Mouse (Mus musculus) macrophage (primary cell): ENCODE data around the gene Itgb2. TPM values are rescaled to one million over a fixed set of nuclear protein-coding genes. Genes with fewer than 3 reads are reported as not detected.

Experiments used
- H3K27ac ChIP-seq: fragments of 350-480 bp; formaldehyde crosslinking; 2 replicates; pipeline ENCODE4 v1.9.0; 2021
- H3K36me3 ChIP-seq: fragments of 350-480 bp; formaldehyde crosslinking; 2 replicates; pipeline ENCODE4 v1.9.0; 2021; ENCODE audit errors: inconsistent target
- H3K4me3 ChIP-seq: fragments of 350-480 bp; formaldehyde crosslinking; 2 replicates; pipeline ENCODE4 v1.9.0; 2021; ENCODE audit errors: inconsistent target
- H3K79me2 ChIP-seq: fragments of 350-480 bp; formaldehyde crosslinking; 2 replicates; pipeline ENCODE4 v1.9.0; 2021; ENCODE audit errors: inconsistent target
- WGBS: methylation state at CpG from one replicate; pipeline ENCODE4 v1.1.7; 2026; ENCODE audit warnings: inconsistent platforms; ENCODE audit not compliant: missing documents; 5-methylcytosine and 5-hydroxymethylcytosine counted together
- polyA plus RNA-seq: library from polyadenylated mRNA; stranded (reverse); fragments of 250-400 nt; gene quantifications from 3 replicates; pipeline ENCODE4 v1.2.4, GENCODE M21; 2018; ENCODE audit warnings: inconsistent platforms
- total RNA-seq, 78 experiments: library from RNA; depleted of rRNA; stranded (reverse); fragments of 250-400 nt; gene quantifications; 1 replicate in 9 of 78; 2 replicates in 24 of 78; 3 replicates in 43 of 78; 4 replicates in 2 of 78; pipeline ENCODE4 v1.2.4; 2018; ENCODE audit warnings: inconsistent platforms in 56 of 78

The Itgb2 gene
- 100 to 1,000 TPM in 22 of 26 experiments, 10 to 100 TPM in 4; 30.2 to 203 (median 164) TPM for total RNA-seq (2018; cell fraction: chromatin; rRNA removed)
- total RNA-seq (2018; cell fraction: cytosol; rRNA removed), result 100 to 1,000 TPM; 247 to 519 (median 377) TPM
- total RNA-seq (2018; cell fraction: nucleus; rRNA removed), result 100 to 1,000 TPM; 138 to 880 (median 577) TPM
- 418 to 531 TPM (median 505 TPM) in 3 replicates for polyA plus RNA-seq

DNA sequence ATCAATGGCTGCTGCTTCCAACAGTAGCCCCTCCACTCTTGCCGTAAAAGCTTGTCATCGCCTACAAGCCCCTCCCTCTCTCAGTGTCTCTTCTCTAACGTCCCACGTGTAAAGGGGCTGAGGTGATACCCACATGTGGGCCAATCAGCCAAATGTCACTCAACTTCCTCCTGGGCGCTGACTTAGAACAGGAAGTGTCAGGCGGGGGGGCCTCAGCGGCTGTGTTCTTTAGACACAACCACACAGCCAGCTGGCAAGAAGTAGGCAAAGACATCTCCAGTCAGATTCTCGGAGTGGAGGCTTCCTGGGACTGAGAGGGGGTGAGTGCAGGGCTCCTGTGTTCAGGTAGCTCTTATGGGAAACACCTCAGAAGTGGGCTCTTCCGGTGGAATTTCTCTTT, at the start of gene Itgb2:
TSS of gene Itgb2 (plus strand) at position 113 of the 400 bp plus-strand sequence.
- H3K36me3 ChIP-seq, result 0 out of 2 replicates have a peak, but pooled peaks cover 4% of the 10 kb centered on the region
- WGBS, result 0% methylated on average over 9 of the region's 9 CpGs
- peaks cover 53% of the 10 kb centered on the region for H3K79me2 ChIP-seq
- peak within 1 kb of the TSS; percentile 89 for H3K4me3 ChIP-seq
- peak within 1 kb of the TSS; percentile 94 for H3K27ac ChIP-seq

- H3K4me3 ChIP-seq, result no peak overlapping the region
- H3K36me3 ChIP-seq, result peaks cover 2% of the 10 kb centered on the region; the same call in 1 of the 2 replicates
- H3K79me2 ChIP-seq, result no peaks in the 10 kb centered on the region
- H3K27ac ChIP-seq, result no peak overlapping the region
Observed at GRCm38 (mm10) chr10:77481814-77482213, 48.2 kb upstream of the Itgb2 start.

GRCm38 (mm10) chr10:77484205-77484935, 45.7 kb upstream of the Itgb2 start:
- H3K36me3 ChIP-seq, result peaks cover 28% of the 10 kb centered on the region
- H3K27ac ChIP-seq, result no peak overlapping the region
- H3K4me3 ChIP-seq, result no peak overlapping the region
- 55% methylated on average over 18 of the region's 18 CpGs for WGBS
- H3K79me2 ChIP-seq, result no peaks in the 10 kb centered on the region

DNA sequence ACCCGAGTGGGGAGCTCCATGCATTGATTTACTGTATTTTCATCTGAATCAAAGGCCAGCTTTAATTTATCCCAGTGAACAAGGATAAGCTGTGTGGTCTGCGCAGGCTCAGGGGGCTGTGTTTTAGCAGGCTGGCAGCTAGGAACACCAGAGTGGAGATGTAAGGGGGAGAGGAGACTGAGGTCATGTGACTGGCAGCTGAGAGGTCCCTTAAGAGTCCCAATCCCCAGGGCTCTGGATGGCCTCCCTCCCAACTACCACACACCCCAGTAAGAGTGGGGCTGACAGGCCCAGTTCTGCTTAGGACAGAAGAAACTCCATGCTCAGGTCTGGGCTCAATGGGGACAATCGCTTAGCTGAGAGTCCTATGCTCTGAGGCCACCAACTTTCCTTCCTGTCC, 44.3 kb upstream of the Itgb2 start:
- 94% methylated on average over 3 of the region's 3 CpGs for WGBS
- peaks cover 40% of the 10 kb centered on the region for H3K36me3 ChIP-seq

GRCm38 (mm10) chr10:77488168-77488567, 41.9 kb upstream of the Itgb2 start:
- Histone ChIP-seq H3K79me2 (no peaks in the 10 kb centered on the region; the same call in 1 of the 2 replicates), H3K36me3 (peaks cover 55% of the 10 kb centered on the region), H3K27ac (no peak overlapping the region), H3K4me3 (no peak overlapping the region)
- 98% methylated on average over 6 of the region's 7 CpGs for WGBS

More for the DNA sequence above, 44.3 kb upstream of the Itgb2 start:
- Histone ChIP-seq H3K79me2 (no peaks in the 10 kb centered on the region), H3K4me3 (no peak overlapping the region), H3K27ac (no peak overlapping the region)

GRCm38 (mm10) chr10:77491585-77491984, 38.5 kb upstream of the Itgb2 start:
- Histone ChIP-seq H3K4me3 (no peak overlapping the region), H3K79me2 (peaks cover 8% of the 10 kb centered on the region; the same call in 1 of the 2 replicates), H3K36me3 (peaks cover 77% of the 10 kb centered on the region), H3K27ac (no peak overlapping the region)
- WGBS, result 82% methylated on average over 6 of the region's 6 CpGs

- H3K36me3 ChIP-seq, result peaks cover 73% of the 10 kb centered on the region
Observed at GRCm38 (mm10) chr10:77492885-77493284, 37.2 kb upstream of the Itgb2 start.

DNA sequence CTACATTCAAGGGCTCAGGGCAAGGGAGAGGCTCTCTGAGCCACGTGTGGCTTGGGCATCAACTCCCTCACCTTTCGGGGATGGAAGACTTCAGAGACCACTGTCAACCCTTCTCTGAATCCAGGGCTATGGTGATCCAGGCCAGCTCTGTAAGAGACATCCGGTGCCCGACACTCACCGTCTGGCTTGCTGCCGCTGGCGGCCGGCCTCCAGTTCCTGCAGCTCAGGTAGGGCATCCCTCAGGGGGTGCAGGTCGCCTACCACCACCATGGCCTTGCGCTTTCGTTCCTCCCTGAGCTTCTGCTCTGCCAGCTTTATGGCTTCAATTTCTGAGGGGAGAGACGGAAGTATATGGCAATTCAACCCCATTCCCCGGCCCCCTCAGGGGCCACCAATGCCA, 32.9 kb upstream of the Itgb2 start:
- 93% methylated on average over 12 of the region's 13 CpGs for WGBS
- H3K27ac ChIP-seq, result no peak overlapping the region
- H3K36me3 ChIP-seq, result peaks cover 63% of the 10 kb centered on the region
- H3K79me2 ChIP-seq, result peaks cover 64% of the 10 kb centered on the region
- H3K4me3 ChIP-seq, result no peak overlapping the region

More at GRCm38 (mm10) chr10:77492885-77493284, 37.2 kb upstream of the Itgb2 start:
- Histone ChIP-seq H3K4me3 (no peak overlapping the region), H3K79me2 (peaks cover 21% of the 10 kb centered on the region; the same call in 1 of the 2 replicates), H3K27ac (no peak overlapping the region)
- 97% methylated on average over 3 of the region's 3 CpGs for WGBS

DNA sequence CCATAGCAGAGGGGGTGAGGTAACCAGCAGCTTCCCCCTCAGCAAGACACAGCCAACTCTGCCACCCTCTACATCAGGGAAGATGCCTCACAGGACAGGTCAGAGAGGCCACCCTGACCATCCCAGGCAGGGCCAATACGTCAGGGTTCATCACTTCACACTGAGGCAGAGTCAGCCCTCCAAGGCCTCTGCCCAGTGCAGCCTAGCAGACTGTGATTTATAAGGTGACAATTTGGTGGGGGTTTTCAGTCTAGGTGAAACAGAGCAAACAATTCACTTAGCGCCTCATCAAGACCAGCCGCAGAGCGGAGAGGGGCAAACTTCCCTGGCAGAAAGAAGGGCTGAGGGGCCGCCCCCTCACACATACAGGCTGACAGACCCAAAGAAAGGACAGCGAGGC, 31.8 kb upstream of the Itgb2 start:
- Histone ChIP-seq H3K79me2 (peaks cover 75% of the 10 kb centered on the region), H3K4me3 (no peak overlapping the region), H3K27ac (no peak overlapping the region), H3K36me3 (peaks cover 64% of the 10 kb centered on the region)
- WGBS, result 93% methylated on average over 6 of the region's 6 CpGs

DNA sequence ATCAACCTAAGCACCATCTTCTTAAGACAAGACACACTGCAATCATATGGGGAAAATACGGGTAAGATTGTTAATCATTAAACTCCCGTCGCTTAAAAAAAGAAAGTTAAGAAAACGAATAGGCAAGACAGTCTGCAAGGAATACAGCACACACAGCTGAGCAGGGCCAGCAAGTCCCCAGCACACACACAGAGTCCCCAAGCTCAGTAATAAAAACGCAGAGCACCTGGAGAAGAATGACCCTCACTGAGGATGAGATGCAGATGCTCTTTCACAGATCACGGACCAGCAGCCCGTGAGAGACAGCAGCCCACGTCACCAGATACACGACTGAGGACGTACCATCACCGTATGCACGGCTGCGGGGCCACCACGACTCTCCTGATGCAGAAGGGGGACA, 29.4 kb upstream of the Itgb2 start:
- Histone ChIP-seq H3K36me3 (peaks cover 61% of the 10 kb centered on the region), H3K79me2 (peaks cover 98% of the 10 kb centered on the region), H3K27ac (no peak overlapping the region), H3K4me3 (no peak overlapping the region)
- whole genome bisulfite sequencing, result 94% methylated on average over 14 of the region's 14 CpGs

GRCm38 (mm10) chr10:77502967-77503922, 26.8 kb upstream of the Itgb2 start:
- 91% methylated on average over 24 of the region's 25 CpGs for WGBS
- Histone ChIP-seq H3K27ac (no peak overlapping the region), H3K36me3 (peaks cover 61% of the 10 kb centered on the region), H3K4me3 (no peak overlapping the region), H3K79me2 (peaks cover 99% of the 10 kb centered on the region)

GRCm38 (mm10) chr10:77504143-77504542, 25.9 kb upstream of the Itgb2 start:
- Histone ChIP-seq H3K4me3 (no peak overlapping the region), H3K36me3 (peaks cover 58% of the 10 kb centered on the region)
- WGBS, result 89% methylated on average over 4 of the region's 6 CpGs

GRCm38 (mm10) chr10:77506526-77506925, 23.5 kb upstream of the Itgb2 start:
- Histone ChIP-seq H3K36me3 (peaks cover 55% of the 10 kb centered on the region), H3K79me2 (peaks cover 99% of the 10 kb centered on the region), H3K27ac (no peak overlapping the region), H3K4me3 (no peak overlapping the region)
- WGBS, result 91% methylated on average over 5 of the region's 5 CpGs

More at GRCm38 (mm10) chr10:77504143-77504542, 25.9 kb upstream of the Itgb2 start:
- Histone ChIP-seq H3K79me2 (peaks cover 99% of the 10 kb centered on the region), H3K27ac (no peak overlapping the region)

- 81% methylated on average over 13 of the region's 13 CpGs for WGBS
- Histone ChIP-seq H3K4me3 (no peak overlapping the region), H3K27ac (peak overlapping the region; percentile 49), H3K79me2 (peaks cover 99% of the 10 kb centered on the region), H3K36me3 (peaks cover 54% of the 10 kb centered on the region)
Observed at GRCm38 (mm10) chr10:77506961-77507577, 23.0 kb upstream of the Itgb2 start.
